Mouse (Mus musculus) neural tube, embryonic 11.5 days (tissue): ENCODE measurements around the gene Insm1. TPM values are rescaled to one million over a fixed set of nuclear protein-coding genes. Genes with fewer than 3 reads are reported as not detected.

ENCODE experiments used
- ATAC-seq: fragments of 200-750 bp; cut with Nextera tagmentation; 2 replicates; pipeline ENCODE4 v1.8.0; 2017; ENCODE audit warnings: moderate number of reproducible peaks, mild to moderate bottlenecking, moderate TSS enrichment, moderate library complexity; ENCODE audit not compliant: insufficient read depth, low FRiP score, low TSS enrichment
- DNase-seq: peaks from one replicate; pipeline ENCODE4 v3.0.0-alpha.2; 2015; ENCODE audit warnings: low spot score
- H3K27ac ChIP-seq: fragments of 300-500 bp; sonication (generic); 2 replicates; pipeline ENCODE4 v1.5.1; 2014; ENCODE audit warnings: low read depth, mild to moderate bottlenecking, low read length
- H3K27me3 ChIP-seq: fragments of 300-500 bp; sonication (generic); 2 replicates; pipeline ENCODE4 v1.6.1; 2014; ENCODE audit warnings: mild to moderate bottlenecking, low read length, mixed read lengths; ENCODE audit not compliant: control insufficient read depth, insufficient read depth
- H3K36me3 ChIP-seq: fragments of 300-500 bp; sonication (generic); 2 replicates; pipeline ENCODE4 v1.6.1; 2014; ENCODE audit warnings: mild to moderate bottlenecking, low read length, moderate library complexity, mixed read lengths; ENCODE audit not compliant: control insufficient read depth, insufficient read depth
- H3K4me1 ChIP-seq: fragments of 300-500 bp; sonication (generic); 2 replicates; pipeline ENCODE4 v1.6.1; 2014; ENCODE audit warnings: low read length, mixed read lengths; ENCODE audit not compliant: control insufficient read depth, insufficient read depth
- H3K4me2 ChIP-seq: fragments of 300-500 bp; sonication (generic); 2 replicates; pipeline ENCODE4 v1.6.1; 2014; ENCODE audit warnings: low read depth, mild to moderate bottlenecking, moderate library complexity
- H3K4me3 ChIP-seq: fragments of 300-500 bp; sonication (generic); 2 replicates; pipeline ENCODE4 v1.5.1; 2014; ENCODE audit warnings: low read depth, low read length
- H3K9ac ChIP-seq: fragments of 300-500 bp; sonication (generic); 2 replicates; pipeline ENCODE4 v1.6.1; 2014; ENCODE audit warnings: mild to moderate bottlenecking, low read length
- H3K9me3 ChIP-seq: fragments of 300-500 bp; sonication (generic); 2 replicates; pipeline ENCODE4 v1.6.1; 2016; ENCODE audit warnings: low read length; ENCODE audit not compliant: control insufficient read depth
- WGBS: fragments of 180-500 bp; shearing (Covaris S2); extraction: QIAGEN DNeasy Blood & Tissue Kit; methylation state at CpG from one replicate; pipeline ENCODE4 v1.1.7; 2014; 5-methylcytosine and 5-hydroxymethylcytosine counted together
- polyA plus RNA-seq: library from polyadenylated mRNA; unstranded; fragments of >200 nt; fragmentation: Nextera tagmentation; extraction: Ambion mirVana; gene quantifications from 2 replicates; pipeline ENCODE4 v1.2.1, GENCODE M21; 2014

Insm1 gene
- polyA plus RNA-seq, 1 experiment from 2014 or later = 9.3 TPM

DNA sequence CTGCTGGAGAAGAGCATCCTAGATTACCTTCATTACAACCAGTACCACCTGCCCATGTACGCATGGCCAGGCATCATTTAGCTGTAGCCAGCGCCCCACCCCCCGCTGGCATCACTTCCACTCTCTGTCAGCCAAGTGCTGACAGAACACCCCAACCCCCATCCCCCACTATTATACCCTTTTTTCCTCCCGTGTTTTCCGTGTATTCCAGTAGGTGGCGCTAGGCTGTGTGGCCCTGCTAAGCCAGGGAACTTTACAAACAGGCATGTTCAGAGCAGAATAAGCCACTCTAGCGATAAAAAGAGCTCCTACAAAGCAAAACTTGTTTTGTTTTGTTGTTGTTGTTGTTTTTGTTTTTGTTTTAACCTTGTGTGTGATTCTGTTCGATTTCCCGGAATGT is 7.0 kb upstream of the Insm1 start:
- ATAC-seq (no peak), DNase-seq (peak; percentile 71)
- Histone ChIP-seq H3K27ac (no peak overlapping the region), H3K36me3 (no peaks in the 10 kb centered on the region), H3K4me1 (peaks cover 26% of the 10 kb centered on the region), H3K4me2 (no peak overlapping the region), H3K4me3 (no peak overlapping the region), H3K9ac (no peak overlapping the region), H3K9me3 (no peaks in the 10 kb centered on the region), H3K27me3 (peaks cover 24% of the 10 kb centered on the region)
- WGBS = 1% methylated on average over 9 of the region's 9 CpGs

DNA sequence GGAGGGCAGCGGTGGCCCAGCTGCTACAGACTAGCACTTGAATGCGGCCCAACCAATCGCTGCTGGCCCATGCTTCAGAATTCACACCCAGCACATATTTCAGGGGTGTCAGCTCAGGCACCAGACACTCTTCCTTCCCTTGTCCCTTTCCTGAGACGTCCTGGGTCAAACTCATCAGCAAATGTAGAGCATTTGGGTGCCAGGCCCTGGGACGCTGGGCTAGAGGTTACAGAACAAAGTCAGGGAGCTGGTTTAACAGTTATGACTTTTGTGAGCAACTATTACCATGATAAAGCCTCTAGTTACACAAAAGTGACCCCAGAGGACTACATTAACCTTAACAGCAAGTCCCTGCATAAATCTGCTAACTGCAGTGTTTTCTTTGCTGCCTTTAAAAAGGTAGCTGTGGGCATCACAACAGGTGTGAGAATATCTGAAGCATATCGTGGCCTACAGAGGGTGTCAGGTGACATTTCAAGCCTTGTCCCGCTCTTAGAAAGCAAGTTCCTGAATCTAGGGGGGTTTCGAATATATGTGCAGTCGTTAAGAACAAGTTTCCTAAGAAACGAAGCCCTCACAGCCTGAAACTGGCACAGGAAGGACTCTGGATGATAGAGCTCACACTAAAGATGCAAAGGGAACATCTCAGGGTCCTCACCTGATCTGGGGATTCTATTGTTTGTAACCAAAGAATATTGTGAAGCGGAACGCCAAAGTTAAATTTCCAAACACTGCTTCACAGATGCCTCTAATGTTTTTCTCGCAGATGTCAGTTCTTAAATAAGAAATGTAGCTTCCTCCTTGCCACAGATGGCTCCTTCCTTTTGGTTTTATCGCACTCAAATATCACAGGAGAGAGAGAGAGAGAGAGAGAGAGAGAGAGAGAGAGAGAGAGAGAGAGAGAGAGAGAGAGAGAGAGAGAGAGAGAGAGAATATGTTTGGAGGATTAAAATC is 5.3 kb upstream of the Insm1 start:
- Histone ChIP-seq H3K36me3 (no peaks in the 10 kb centered on the region), H3K4me2 (no peak overlapping the region), H3K27ac (no peak overlapping the region), H3K9me3 (no peaks in the 10 kb centered on the region), H3K4me1 (peaks cover 28% of the 10 kb centered on the region), H3K27me3 (peaks cover 33% of the 10 kb centered on the region), H3K4me3 (no peak overlapping the region), H3K9ac (no peak overlapping the region; the same call in 1 of the 2 replicates)
- no peak for DNase-seq
- no peak for ATAC-seq
- 6% methylated on average over 14 of the region's 14 CpGs for WGBS

DNA sequence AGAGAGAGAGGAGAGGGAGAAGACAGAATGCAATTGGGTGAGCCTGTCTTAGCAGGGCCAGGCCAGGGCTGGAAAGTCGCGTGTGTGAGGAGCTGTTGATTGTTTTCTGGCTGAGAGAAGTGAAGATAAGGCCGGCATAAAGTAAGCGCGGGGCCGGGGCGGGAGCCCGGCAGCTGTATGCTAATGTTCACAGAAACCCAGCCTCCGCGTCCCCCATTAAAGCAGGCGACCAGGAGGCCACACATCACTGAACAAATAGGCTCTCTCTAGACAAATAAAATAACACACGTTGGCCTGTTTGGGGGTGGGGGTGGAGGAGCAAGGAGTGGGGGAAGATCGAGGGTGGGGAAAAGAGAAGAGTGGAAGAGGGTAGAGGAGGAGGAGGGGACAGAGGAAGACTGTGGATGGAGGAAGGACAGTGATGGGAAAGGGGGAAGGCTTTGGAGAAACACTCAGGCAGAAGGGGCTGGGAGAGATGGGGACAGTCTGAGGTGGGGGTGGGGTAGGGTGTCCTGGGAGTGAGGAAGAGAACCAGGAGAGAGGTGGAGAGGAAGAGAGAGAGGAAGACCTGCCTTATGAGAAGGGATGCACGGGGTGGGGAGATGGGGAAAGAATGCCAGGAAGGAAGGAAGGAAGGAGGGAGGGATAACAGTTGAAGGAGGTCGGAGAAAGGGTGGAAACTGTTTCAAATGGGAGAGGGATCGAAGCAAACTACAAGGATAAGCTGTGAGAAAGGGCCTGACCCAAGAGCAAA is 4.3 kb upstream of the Insm1 start:
- H3K4me2 ChIP-seq = peak overlapping the region; percentile 39
- under 1% methylated on average over 16 of the region's 16 CpGs for WGBS
- no peaks in the 10 kb centered on the region for H3K9me3 ChIP-seq
- H3K36me3 ChIP-seq = no peaks in the 10 kb centered on the region
- peak; percentile 9 for ATAC-seq
- peak overlapping the region; percentile 82 for H3K27ac ChIP-seq
- peaks cover 28% of the 10 kb centered on the region for H3K4me1 ChIP-seq
- H3K27me3 ChIP-seq = peaks cover 39% of the 10 kb centered on the region
- H3K4me3 ChIP-seq = no peak overlapping the region
- DNase-seq = peak; percentile 79
- peak overlapping the region; percentile 49 for H3K9ac ChIP-seq

- H3K9ac ChIP-seq = peak overlapping the region; percentile 49
- no peaks in the 10 kb centered on the region for H3K9me3 ChIP-seq
- DNase-seq (peak; percentile 82), ATAC-seq (peak; percentile 42)
- H3K4me3 ChIP-seq = peak overlapping the region; percentile 15; the same call in 1 of the 2 replicates
- H3K4me1 ChIP-seq = peaks cover 33% of the 10 kb centered on the region
- H3K27me3 ChIP-seq = peaks cover 48% of the 10 kb centered on the region
- peak overlapping the region; percentile 39 for H3K4me2 ChIP-seq
- H3K27ac ChIP-seq = peak overlapping the region; percentile 82
- H3K36me3 ChIP-seq = no peaks in the 10 kb centered on the region
- under 1% methylated on average over 40 of the region's 40 CpGs for WGBS
Observed at GRCm38 (mm10) chr2:146218161-146218691, 3.5 kb upstream of the Insm1 start.

DNA sequence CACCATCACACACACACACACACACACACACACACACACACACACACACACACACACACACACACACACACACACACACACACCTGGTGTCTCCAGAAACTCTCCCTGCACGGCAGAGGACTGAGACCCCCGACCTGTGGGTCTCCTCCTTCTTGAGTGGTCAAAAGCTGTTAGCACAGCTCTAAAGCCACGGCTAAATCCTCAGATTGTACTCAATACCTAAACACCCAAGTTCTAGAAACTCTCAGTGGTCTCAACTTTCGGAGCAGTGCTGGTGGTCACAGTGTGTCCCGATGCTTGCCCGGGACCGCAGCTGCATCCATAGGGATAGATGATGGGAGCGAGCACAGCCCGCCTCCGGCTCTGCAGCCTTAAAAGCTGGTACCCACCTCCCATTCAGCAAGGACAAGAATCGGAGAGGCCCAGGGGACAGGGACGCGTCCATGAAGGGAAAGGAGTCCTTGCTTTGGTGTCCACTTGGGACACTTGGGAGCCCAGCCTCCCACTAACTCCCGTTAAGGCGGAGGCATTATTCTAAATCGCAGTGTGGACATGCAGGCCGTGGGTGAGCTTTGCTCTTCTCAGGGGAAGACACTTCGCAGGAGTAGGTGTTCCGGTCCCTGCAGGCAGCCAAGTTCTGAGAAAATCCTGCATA is 2.7 kb upstream of the Insm1 start:
- Histone ChIP-seq H3K9me3 (no peaks in the 10 kb centered on the region), H3K4me3 (no peak overlapping the region), H3K4me2 (peak overlapping the region; percentile 39; the same call in 1 of the 2 replicates), H3K27ac (peak overlapping the region; percentile 82; the same call in 1 of the 2 replicates), H3K9ac (peak overlapping the region; percentile 10; the same call in 1 of the 2 replicates), H3K36me3 (no peaks in the 10 kb centered on the region), H3K4me1 (peaks cover 39% of the 10 kb centered on the region), H3K27me3 (peaks cover 55% of the 10 kb centered on the region)
- DNase-seq (peak; percentile 63), ATAC-seq (no peak)
- WGBS = under 1% methylated on average over 19 of the region's 19 CpGs

- WGBS = 7% methylated on average over 11 of the region's 11 CpGs
- peaks cover 60% of the 10 kb centered on the region for H3K27me3 ChIP-seq
Observed at GRCm38 (mm10) chr2:146219791-146220190, 1.9 kb upstream of the Insm1 start.

GRCm38 (mm10) chr2:146220591-146221075 is 1.1 kb upstream of the Insm1 start:
- Histone ChIP-seq H3K27ac (peak overlapping the region; percentile 92), H3K36me3 (no peaks in the 10 kb centered on the region), H3K4me1 (peaks cover 38% of the 10 kb centered on the region), H3K9me3 (no peaks in the 10 kb centered on the region), H3K4me2 (peak overlapping the region; percentile 89), H3K9ac (peak overlapping the region; percentile 18; the same call in 1 of the 2 replicates), H3K27me3 (peaks cover 68% of the 10 kb centered on the region), H3K4me3 (peak overlapping the region; percentile 58)
- ATAC-seq (0 out of 2 replicates have a peak, but pooled peaks have one; percentile 2), DNase-seq (peak; percentile 77)
- 0% methylated on average over 24 of the region's 24 CpGs for WGBS

More at GRCm38 (mm10) chr2:146219791-146220190, 1.9 kb upstream of the Insm1 start:
- Histone ChIP-seq H3K9ac (no peak overlapping the region), H3K4me2 (no peak overlapping the region), H3K4me3 (no peak overlapping the region), H3K9me3 (no peaks in the 10 kb centered on the region), H3K36me3 (no peaks in the 10 kb centered on the region), H3K27ac (no peak overlapping the region), H3K4me1 (peaks cover 39% of the 10 kb centered on the region)
- DNase-seq (no peak), ATAC-seq (no peak)

DNA sequence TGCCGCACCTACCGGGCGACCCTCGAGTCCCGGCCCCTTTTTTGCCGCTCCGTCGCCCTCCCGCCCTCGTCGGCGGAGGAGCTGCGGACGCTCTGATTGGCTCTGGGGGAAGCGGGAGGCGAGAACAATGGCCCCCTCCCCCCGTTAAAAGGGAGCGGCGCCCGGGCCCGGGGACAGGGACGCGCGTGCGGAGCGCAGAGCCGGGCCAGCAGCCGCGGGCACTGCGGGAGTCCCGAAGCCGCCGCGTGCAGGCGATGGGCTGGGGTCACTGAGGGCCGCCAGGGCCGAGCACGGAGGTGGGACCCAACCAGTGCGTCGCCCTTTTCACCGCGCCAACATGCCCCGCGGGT is 183 bp downstream of the Insm1 start:
- peak; percentile 60 for ATAC-seq
- Histone ChIP-seq H3K36me3 (no peaks in the 10 kb centered on the region), H3K4me3 (peak overlapping the region; percentile 58), H3K9me3 (no peaks in the 10 kb centered on the region), H3K9ac (peak overlapping the region; percentile 85), H3K27ac (peak overlapping the region; percentile 92), H3K27me3 (peaks cover 72% of the 10 kb centered on the region), H3K4me2 (peak overlapping the region; percentile 89), H3K4me1 (peaks cover 31% of the 10 kb centered on the region)
- peak; percentile 87 for DNase-seq
- under 1% methylated on average over 43 of the region's 44 CpGs for WGBS
